Mouse (Mus musculus) left cerebral cortex, adult 11 months (tissue): ENCODE results near the gene Bzw1.
A peak's percentile ranks its signal among the peaks of the same experiment; 100 is the strongest.

ENCODE experiments used
- DNase-seq: peaks from one replicate; pipeline ENCODE4 v3.0.0; 2022; ENCODE audit warnings: low spot score

Gene Bzw1

GRCm38 (mm10) chr1:58396179-58396578 is 3.5 kb downstream of the Bzw1 start:
- DNase-seq, result no peak

- DNase-seq, result no peak
Observed at GRCm38 (mm10) chr1:58397731-58398130, 5.0 kb downstream of the Bzw1 start.

GRCm38 (mm10) chr1:58401396-58401795 is 8.7 kb downstream of the Bzw1 start:
- no peak for DNase-seq

- DNase-seq, result no peak
Observed at GRCm38 (mm10) chr1:58403745-58404144, 11.0 kb downstream of the Bzw1 start.

GRCm38 (mm10) chr1:58407321-58407720 is 14.6 kb downstream of the Bzw1 start:
- no peak for DNase-seq

GRCm38 (mm10) chr1:58408141-58408540 is 15.4 kb downstream of the Bzw1 start:
- DNase-seq, result no peak

GRCm38 (mm10) chr1:58409553-58410197 is 17.0 kb downstream of the Bzw1 start:
- DNase-seq, result no peak

GRCm38 (mm10) chr1:58410198-58410588 is 17.5 kb downstream of the Bzw1 start:
- DNase-seq, result no peak

- no peak for DNase-seq
Observed at GRCm38 (mm10) chr1:58410776-58411175, 18.1 kb downstream of the Bzw1 start.

- no peak for DNase-seq
Observed at GRCm38 (mm10) chr1:58415442-58415841, 22.7 kb downstream of the Bzw1 start.

GRCm38 (mm10) chr1:58416048-58416447 is 23.4 kb downstream of the Bzw1 start:
- no peak for DNase-seq

- no peak for DNase-seq
Observed at GRCm38 (mm10) chr1:58420032-58420431, 27.3 kb downstream of the Bzw1 start.

GRCm38 (mm10) chr1:58420961-58421360 is 28.3 kb downstream of the Bzw1 start:
- no peak for DNase-seq

GRCm38 (mm10) chr1:58422879-58423278 is 30.2 kb downstream of the Bzw1 start:
- DNase-seq, result no peak

- peak; percentile 93 for DNase-seq
Observed at GRCm38 (mm10) chr1:58423371-58424248, 30.9 kb downstream of the Bzw1 start, which contains the start of gene Clk1. Clk1 (minus strand) TSS chr1:58424066.

GRCm38 (mm10) chr1:58424551-58424950 is 31.9 kb downstream of the Bzw1 start:
- no peak for DNase-seq

- DNase-seq, result no peak
Observed at GRCm38 (mm10) chr1:58444691-58445090, 52.0 kb downstream of the Bzw1 start.

- DNase-seq, result peak; percentile 86
Observed at GRCm38 (mm10) chr1:58445143-58445722, 52.5 kb downstream of the Bzw1 start, which contains the start of the genes Nif3l1 and Ppil3. Nif3l1 (plus strand) TSS chr1:58445151. Ppil3 (minus strand) TSS chr1:58445486.

GRCm38 (mm10) chr1:58445861-58446260 is 53.2 kb downstream of the Bzw1 start:
- DNase-seq, result no peak

GRCm38 (mm10) chr1:58447766-58448165 is 55.1 kb downstream of the Bzw1 start:
- DNase-seq, result no peak

GRCm38 (mm10) chr1:58448396-58448795 is 55.7 kb downstream of the Bzw1 start:
- DNase-seq, result no peak

GRCm38 (mm10) chr1:58454316-58454715 is 61.6 kb downstream of the Bzw1 start:
- DNase-seq, result no peak
